Comparison of ENCODE assay signal across 24 mouse cellular contexts in the genomic region with DNA sequence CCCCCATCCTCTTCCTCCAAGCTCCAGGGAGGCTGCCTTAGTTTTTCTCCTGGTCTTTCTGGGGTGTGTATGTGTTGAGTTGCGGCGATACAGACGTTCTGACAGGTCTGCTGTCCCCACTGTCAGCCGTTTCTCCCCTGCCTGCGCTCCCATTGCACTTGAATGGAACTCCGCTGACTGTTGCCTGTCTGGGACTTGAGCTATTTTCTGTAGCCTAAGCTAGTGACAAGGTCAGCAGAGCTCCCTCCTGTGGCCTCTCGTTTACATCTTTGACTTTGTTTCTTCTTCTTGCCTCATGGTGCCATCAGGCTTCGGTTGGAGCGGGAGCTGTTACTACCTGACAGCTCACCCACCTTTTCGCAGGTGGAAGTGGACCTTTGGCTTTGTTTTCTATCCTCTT.
"Had no signal": no experiment of that assay in that cellular context is flagged by ENCODE, and none has a peak within 500 bp of the region (broad histone marks: within the 10 kb centered on the region; RNA-seq: fewer than 3 reads in every experiment).

No protein-coding gene starts in this region.

- H3K27ac ChIP-seq: embryonic facial prominence, embryonic 10.5 days; embryonic facial prominence, embryonic 12.5 days; embryonic facial prominence, embryonic 13.5 days; embryonic facial prominence, embryonic 15.5 days; forebrain, embryonic 10.5 days; forebrain, embryonic 12.5 days; forebrain, embryonic 13.5 days; forebrain, embryonic 15.5 days; gastrocnemius, adult 2 months; heart, adult 2 months had no signal

- H3K4me1 ChIP-seq: embryonic facial prominence, embryonic 10.5 days; embryonic facial prominence, embryonic 12.5 days; embryonic facial prominence, embryonic 13.5 days; embryonic facial prominence, embryonic 15.5 days; forebrain, embryonic 15.5 days had no signal

- H3K4me3 ChIP-seq: embryonic facial prominence, embryonic 10.5 days; embryonic facial prominence, embryonic 12.5 days; embryonic facial prominence, embryonic 13.5 days; embryonic facial prominence, embryonic 15.5 days; erythroblast, embryonic 14.5 days; forebrain, embryonic 10.5 days; forebrain, embryonic 12.5 days; forebrain, embryonic 13.5 days; forebrain, embryonic 15.5 days; gastrocnemius, adult 2 months; heart, adult 2 months had no signal

- H3K27me3 ChIP-seq: embryonic facial prominence, embryonic 12.5 days; embryonic facial prominence, embryonic 13.5 days; embryonic facial prominence, embryonic 15.5 days; forebrain, embryonic 12.5 days; forebrain, embryonic 13.5 days; forebrain, embryonic 15.5 days had no signal

- DNase-seq: cerebellum, adult 9-11 months; cerebellum, postnatal 10 days; cerebellum, postnatal 14 days; cerebellum, postnatal 25 days; cerebellum, postnatal 36 days; embryo, embryonic 11 days; forebrain, postnatal 0 days; gastrocnemius, adult 2 months; gastrocnemius, postnatal 10 days; gastrocnemius, postnatal 14 days; gastrocnemius, postnatal 25 days; gastrocnemius, postnatal 36 days; heart, adult 11 months; heart, adult 18-20 months; heart, adult 2 months had no signal
